Mouse (Mus musculus) E14TG2a.4 (cell line): Measurements from ENCODE around the gene Irgm2.

Experiments
- CTCF ChIP-seq: conservative IDR thresholded peaks from 2 replicates; pipeline ENCODE4 v1.5.1; 2014; ENCODE audit warnings: low read length
- NANOG ChIP-seq: IDR thresholded peaks from 2 replicates; pipeline ENCODE4 v1.6.1; 2014; ENCODE audit warnings: borderline replicate concordance, low read length, mixed read lengths
- POU5F1 ChIP-seq: IDR thresholded peaks from 2 replicates; pipeline ENCODE4 v1.6.1; 2014; ENCODE audit warnings: low read length, borderline replicate concordance

DNA sequence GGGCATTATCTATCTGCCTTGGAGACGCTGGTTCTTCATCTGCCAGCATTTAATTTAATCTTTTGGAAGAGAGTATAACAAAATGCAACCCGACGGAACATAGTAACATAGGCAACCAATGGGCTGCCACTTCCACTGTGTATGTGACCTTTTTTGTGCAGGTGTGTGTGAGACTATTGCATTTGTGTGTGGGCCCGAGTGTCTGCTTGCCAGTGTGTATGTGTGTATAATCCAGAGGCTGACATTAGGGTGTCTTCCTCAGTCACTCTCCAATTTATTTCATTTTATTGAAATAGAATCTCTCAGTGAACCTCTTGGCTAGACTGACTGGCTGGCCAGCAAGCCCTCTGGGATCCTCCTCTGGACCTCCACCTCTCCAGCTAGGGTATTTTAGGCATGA is 808 bp downstream of the Irgm2 start:
- TF ChIP-seq CTCF = no peak
- TF ChIP-seq POU5F1 = no peak
- TF ChIP-seq NANOG = no peak
